ENCODE assay signal across 18 mouse cellular contexts in the genomic region with DNA sequence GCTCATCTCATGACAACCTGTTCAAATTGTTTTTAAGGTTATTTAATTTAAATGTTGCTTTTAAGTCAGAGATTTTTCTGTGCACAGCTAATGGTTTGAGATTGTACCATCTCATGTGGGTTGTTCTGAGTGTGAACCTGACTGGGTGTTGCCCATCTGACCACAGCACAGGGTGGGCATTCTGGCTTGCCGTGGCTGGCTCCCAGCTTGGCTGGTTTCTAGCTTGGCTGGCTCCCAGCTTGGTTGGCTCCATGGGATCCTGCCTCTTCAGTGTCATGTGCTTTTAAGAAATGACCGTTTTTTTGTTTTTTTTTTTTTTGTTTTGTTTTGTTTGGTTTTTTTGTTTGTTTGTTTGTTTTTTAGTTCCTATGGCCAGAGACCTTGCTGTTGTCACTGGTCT.
"Had no signal": no experiment of that assay in that cellular context is flagged by ENCODE, and none has a peak within 500 bp of the region (broad histone marks: within the 10 kb centered on the region; RNA-seq: fewer than 3 reads in every experiment).

No protein-coding gene starts in this region.

- DNase-seq: liver, postnatal 0 days; lung, adult 2 months; lung, postnatal 14 days; lung, postnatal 36 days; right cerebral cortex, postnatal 14 days; thymus, adult 2 months; thymus, postnatal 25 days; thymus, postnatal 4 days had no signal

- ATAC-seq: liver, postnatal 0 days; lung, postnatal 0 days; midbrain, embryonic 15.5 days had no signal

- H3K9ac ChIP-seq: liver, embryonic 15.5 days; liver, postnatal 0 days; lung, embryonic 15.5 days; midbrain, embryonic 12.5 days; midbrain, embryonic 15.5 days; neural tube, embryonic 12.5 days; stomach, embryonic 15.5 days had no signal

- H3K27me3 ChIP-seq: liver, embryonic 15.5 days; lung, embryonic 15.5 days; megakaryocyte, embryonic 14.5 days; midbrain, embryonic 12.5 days; midbrain, embryonic 15.5 days; neural tube, embryonic 12.5 days; stomach, embryonic 15.5 days had no signal

- H3K4me3 ChIP-seq: liver, embryonic 15.5 days; lung, embryonic 15.5 days; midbrain, embryonic 12.5 days; midbrain, embryonic 15.5 days; neural tube, embryonic 12.5 days; stomach, embryonic 15.5 days had no signal

- H3K27ac ChIP-seq: liver, embryonic 15.5 days; lung, embryonic 15.5 days; macrophage; midbrain, embryonic 12.5 days; midbrain, embryonic 15.5 days; neural tube, embryonic 12.5 days; stomach, embryonic 15.5 days; stomach, postnatal 0 days had no signal

- H3K9me3 ChIP-seq: liver, embryonic 15.5 days; lung, embryonic 15.5 days; midbrain, embryonic 15.5 days; neural tube, embryonic 12.5 days; stomach, embryonic 15.5 days had no signal

- H3K4me1 ChIP-seq: liver, embryonic 15.5 days; lung, embryonic 15.5 days; megakaryocyte, embryonic 14.5 days; midbrain, embryonic 12.5 days; neural tube, embryonic 12.5 days; stomach, embryonic 15.5 days had no signal

- H3K4me2 ChIP-seq: liver, embryonic 15.5 days; lung, embryonic 15.5 days; midbrain, embryonic 12.5 days; midbrain, embryonic 15.5 days; neural tube, embryonic 12.5 days; stomach, embryonic 15.5 days had no signal

- H3K36me3 ChIP-seq: liver, embryonic 15.5 days; lung, embryonic 15.5 days; midbrain, embryonic 12.5 days; midbrain, embryonic 15.5 days; neural tube, embryonic 12.5 days; stomach, embryonic 15.5 days had no signal
